Mouse (Mus musculus): ENCODE results near the gene Kcna5. TPM values are rescaled to one million over a fixed set of nuclear protein-coding genes. Genes with fewer than 3 reads are reported as not detected.

Gene Kcna5
- total RNA-seq, 2 experiments from 2014 or later = 3.5 to 7.2 TPM

- DNase-seq (ENCODE audit: low spot score in 2 of 2) = no peak
- intact Hi-C loops (cut with DNase I) = no loop called here
These were observed 50.3 kb downstream of the Kcna5 start for GRCm38 (mm10) chr6:126484887-126485286.

DNA sequence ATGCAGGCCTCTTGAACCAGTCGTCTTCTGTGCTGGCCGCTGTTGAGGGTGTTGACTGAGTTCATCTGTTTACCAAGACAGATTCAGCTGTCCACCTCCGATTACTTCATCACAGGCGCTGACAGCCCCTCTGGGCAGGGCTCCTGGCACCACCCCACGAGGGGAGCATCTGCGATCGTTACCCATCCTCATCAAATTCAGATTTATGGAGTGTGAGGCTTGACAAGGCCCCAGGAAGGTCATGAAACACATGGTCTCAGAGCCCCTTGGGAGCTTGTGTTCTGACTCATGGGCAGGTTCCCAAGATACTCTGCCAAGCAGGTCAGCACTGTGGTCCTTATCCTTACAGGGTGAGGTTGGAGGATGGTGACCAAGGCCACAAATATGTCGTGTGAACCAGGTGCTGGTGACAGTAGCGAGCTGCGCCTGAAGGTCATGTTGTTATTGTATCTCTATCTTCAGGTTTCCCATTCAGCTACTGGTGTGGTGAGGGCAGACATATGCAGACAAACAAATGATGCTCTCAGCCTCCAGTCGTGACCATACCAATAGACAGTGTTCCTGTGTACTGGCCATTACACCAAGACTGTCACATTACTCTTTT is 51.8 kb downstream of the Kcna5 start:
- intact Hi-C loops (cut with DNase I) = no loop called here

More for the DNA sequence above, 51.8 kb downstream of the Kcna5 start:
- no peak for DNase-seq (ENCODE audit: low spot score in 2 of 2)

Other genes with a start within 250 kb of the Kcna5 start
- gene Kcna1, start 111.0 kb upstream of the Kcna5 start, total RNA-seq (2021) = 100 to 1,000 TPM; 117 to 124 TPM
- 10 to 100 TPM; 61.4 to 72.1 TPM for gene Kcna6, start 205.3 kb upstream of the Kcna5 start, total RNA-seq (2021)